Mouse (Mus musculus) 3T3-L1 (cell line): ENCODE measurements at regions not wholly inside any gene's neighbourhood (a gene's known extent, or its start where the extent isn't known, plus 50 kb on each side); places are given as distances from the start of the nearest gene placed in this dataset.

Experiments
- DNase-seq: peaks from one replicate; pipeline ENCODE4 v3.0.0-alpha.2; 2015; ENCODE audit warnings: low read depth, low spot score

- no peak for DNase-seq
These were observed 148.7 kb upstream of the Cwc22 start for GRCm38 (mm10) chr2:78094921-78095320.

GRCm38 (mm10) chr2:78064321-78065037, 118.3 kb upstream of the Cwc22 start:
- DNase-seq, result no peak

GRCm38 (mm10) chr2:78059801-78060416, 113.7 kb upstream of the Cwc22 start:
- DNase-seq, result peak; percentile 7

- DNase-seq, result no peak
These were observed 112.8 kb upstream of the Cwc22 start for GRCm38 (mm10) chr2:78058988-78059387.

- no peak for DNase-seq
These were observed 107.7 kb upstream of the Cwc22 start for GRCm38 (mm10) chr2:78053910-78054309.

GRCm38 (mm10) chr2:78050542-78050941, 104.4 kb upstream of the Cwc22 start:
- no peak for DNase-seq

- peak; percentile 92 for DNase-seq
These were observed 103.2 kb upstream of the Cwc22 start for GRCm38 (mm10) chr2:78049248-78049874.

GRCm38 (mm10) chr2:78048706-78049055, 102.5 kb upstream of the Cwc22 start:
- no peak for DNase-seq

- peak; percentile 77 for DNase-seq
These were observed 102.0 kb upstream of the Cwc22 start for GRCm38 (mm10) chr2:78048030-78048705.

GRCm38 (mm10) chr2:78027319-78027718, 81.1 kb upstream of the Cwc22 start:
- DNase-seq, result no peak

- peak; percentile 93 for DNase-seq
These were observed 80.6 kb upstream of the Cwc22 start for GRCm38 (mm10) chr2:78026808-78027207.

- DNase-seq, result peak; percentile 77
These were observed 79.7 kb upstream of the Cwc22 start for GRCm38 (mm10) chr2:78025651-78026435.

- DNase-seq, result peak; percentile 71
These were observed 78.9 kb upstream of the Cwc22 start for GRCm38 (mm10) chr2:78024981-78025565.

GRCm38 (mm10) chr2:78023916-78024685, 77.9 kb upstream of the Cwc22 start:
- peak; percentile 75 for DNase-seq

- peak; percentile 59 for DNase-seq
These were observed 77.2 kb upstream of the Cwc22 start for GRCm38 (mm10) chr2:78023416-78023815.

- DNase-seq, result peak; percentile 75
These were observed 76.6 kb upstream of the Cwc22 start for GRCm38 (mm10) chr2:78022756-78023155.

- peak; percentile 100 for DNase-seq
These were observed 75.7 kb upstream of the Cwc22 start for GRCm38 (mm10) chr2:78021905-78022304.

- DNase-seq, result peak; percentile 99
These were observed 75.3 kb upstream of the Cwc22 start for GRCm38 (mm10) chr2:78021356-78021900.

GRCm38 (mm10) chr2:78020516-78020915, 74.3 kb upstream of the Cwc22 start:
- DNase-seq, result peak; percentile 72

- peak; percentile 68 for DNase-seq
These were observed 73.7 kb upstream of the Cwc22 start for GRCm38 (mm10) chr2:78019916-78020315.
